Mouse (Mus musculus): Measurements from ENCODE around the gene Zfr. TPM values are rescaled to one million over a fixed set of nuclear protein-coding genes. Genes with fewer than 3 reads are reported as not detected.
"Not testable (repeated sequence)": the region's sequence is repeated elsewhere in the genome, so short reads cannot be mapped to it uniquely, and the experiment has no call there.

Zfr gene
- polyA plus RNA-seq, 1 experiment from 2014 or later: 165 TPM

GRCm38 (mm10) chr15:12097344-12097743, 20.3 kb upstream of the Zfr start:
- ATAC-seq (ENCODE audit: low FRiP score) (no peak), DNase-seq (ENCODE audit: low spot score) (no peak)
- Histone ChIP-seq H3K9me3 (ENCODE audit: control insufficient read depth, low read length) (peaks cover 2% of the 10 kb centered on the region; the same call in 1 of the 2 replicates), H3K4me2 (replicated peaks; ENCODE audit: low read depth, low read length) (no peak overlapping the region), H3K4me3 (ENCODE audit: low read depth, low read length) (no peak overlapping the region), H3K27ac (ENCODE audit: low read depth, low read length) (no peak overlapping the region), H3K27me3 (ENCODE audit: control insufficient read depth, insufficient read depth, low read length) (no peaks in the 10 kb centered on the region), H3K36me3 (ENCODE audit: control insufficient read depth, insufficient read depth, low read length) (no peaks in the 10 kb centered on the region), H3K9ac (ENCODE audit: low read depth, low read length) (no peak overlapping the region), H3K4me1 (replicated peaks; ENCODE audit: control insufficient read depth, insufficient read depth, low read length) (no peaks in the 10 kb centered on the region)
- WGBS: 92% methylated on average over 5 of the region's 5 CpGs

- Histone ChIP-seq H3K36me3 (ENCODE audit: control insufficient read depth, insufficient read depth, low read length) (no peaks in the 10 kb centered on the region), H3K27ac (ENCODE audit: low read depth, low read length) (no peak overlapping the region), H3K4me2 (replicated peaks; ENCODE audit: low read depth, low read length) (no peak overlapping the region), H3K9ac (ENCODE audit: low read depth, low read length) (no peak overlapping the region), H3K4me3 (ENCODE audit: low read depth, low read length) (no peak overlapping the region), H3K27me3 (ENCODE audit: control insufficient read depth, insufficient read depth, low read length) (no peaks in the 10 kb centered on the region), H3K9me3 (ENCODE audit: control insufficient read depth, low read length) (peaks cover 2% of the 10 kb centered on the region; the same call in 1 of the 2 replicates), H3K4me1 (replicated peaks; ENCODE audit: control insufficient read depth, insufficient read depth, low read length) (no peaks in the 10 kb centered on the region)
- no peak for DNase-seq (ENCODE audit: low spot score)
- ATAC-seq (ENCODE audit: low FRiP score): no peak
- 87% methylated on average over 5 of the region's 5 CpGs for WGBS
Measured at GRCm38 (mm10) chr15:12100912-12101311, 16.7 kb upstream of the Zfr start.

GRCm38 (mm10) chr15:12103763-12104162, 13.9 kb upstream of the Zfr start:
- no peak overlapping the region for H3K27ac ChIP-seq (ENCODE audit: low read depth, low read length)
- no peaks in the 10 kb centered on the region for H3K9me3 ChIP-seq (ENCODE audit: control insufficient read depth, low read length)
- no peaks in the 10 kb centered on the region for H3K36me3 ChIP-seq (ENCODE audit: control insufficient read depth, insufficient read depth, low read length)
- H3K27me3 ChIP-seq (ENCODE audit: control insufficient read depth, insufficient read depth, low read length): no peaks in the 10 kb centered on the region
- DNase-seq (ENCODE audit: low spot score): no peak
- H3K9ac ChIP-seq (ENCODE audit: low read depth, low read length): no peak overlapping the region
- no peak overlapping the region for H3K4me3 ChIP-seq (ENCODE audit: low read depth, low read length)
- H3K4me2 ChIP-seq (replicated peaks; ENCODE audit: low read depth, low read length): no peak overlapping the region
- no peak for ATAC-seq (ENCODE audit: low FRiP score)
- no peaks in the 10 kb centered on the region for H3K4me1 ChIP-seq (replicated peaks; ENCODE audit: control insufficient read depth, insufficient read depth, low read length)
- WGBS: 80% methylated on average over 3 of the region's 3 CpGs

- no peak overlapping the region for H3K4me3 ChIP-seq (ENCODE audit: low read depth, low read length)
- H3K27me3 ChIP-seq (ENCODE audit: control insufficient read depth, insufficient read depth, low read length): no peaks in the 10 kb centered on the region
- DNase-seq (ENCODE audit: low spot score) (no peak), ATAC-seq (ENCODE audit: low FRiP score) (no peak)
- H3K27ac ChIP-seq (ENCODE audit: low read depth, low read length): no peak overlapping the region
- H3K4me1 ChIP-seq (replicated peaks; ENCODE audit: control insufficient read depth, insufficient read depth, low read length): no peaks in the 10 kb centered on the region
- no peak overlapping the region for H3K9ac ChIP-seq (ENCODE audit: low read depth, low read length)
- H3K9me3 ChIP-seq (ENCODE audit: control insufficient read depth, low read length): no peaks in the 10 kb centered on the region
- H3K36me3 ChIP-seq (ENCODE audit: control insufficient read depth, insufficient read depth, low read length): no peaks in the 10 kb centered on the region
- 87% methylated on average over 2 of the region's 2 CpGs for WGBS
- no peak overlapping the region for H3K4me2 ChIP-seq (replicated peaks; ENCODE audit: low read depth, low read length)
Measured at GRCm38 (mm10) chr15:12104827-12105226, 12.8 kb upstream of the Zfr start.

GRCm38 (mm10) chr15:12106430-12106829, 11.2 kb upstream of the Zfr start:
- WGBS: 93% methylated on average over 12 of the region's 12 CpGs
- H3K4me3 ChIP-seq (ENCODE audit: low read depth, low read length): no peak overlapping the region
- H3K36me3 ChIP-seq (ENCODE audit: control insufficient read depth, insufficient read depth, low read length): no peaks in the 10 kb centered on the region
- H3K9ac ChIP-seq (ENCODE audit: low read depth, low read length): no peak overlapping the region
- H3K4me1 ChIP-seq (replicated peaks; ENCODE audit: control insufficient read depth, insufficient read depth, low read length): no peaks in the 10 kb centered on the region
- no peak overlapping the region for H3K27ac ChIP-seq (ENCODE audit: low read depth, low read length)
- no peak overlapping the region for H3K4me2 ChIP-seq (replicated peaks; ENCODE audit: low read depth, low read length)
- H3K27me3 ChIP-seq (ENCODE audit: control insufficient read depth, insufficient read depth, low read length): no peaks in the 10 kb centered on the region
- DNase-seq (ENCODE audit: low spot score): no peak
- no peaks in the 10 kb centered on the region for H3K9me3 ChIP-seq (ENCODE audit: control insufficient read depth, low read length)
- ATAC-seq (ENCODE audit: low FRiP score): no peak

GRCm38 (mm10) chr15:12108200-12108599, 9.4 kb upstream of the Zfr start:
- H3K9me3 ChIP-seq (ENCODE audit: control insufficient read depth, low read length): no peaks in the 10 kb centered on the region
- no peaks in the 10 kb centered on the region for H3K27me3 ChIP-seq (ENCODE audit: control insufficient read depth, insufficient read depth, low read length)
- DNase-seq (ENCODE audit: low spot score) (no peak), ATAC-seq (ENCODE audit: low FRiP score) (no peak)
- WGBS: 81% methylated on average over 4 of the region's 4 CpGs
- H3K4me1 ChIP-seq (replicated peaks; ENCODE audit: control insufficient read depth, insufficient read depth, low read length): no peaks in the 10 kb centered on the region
- no peak overlapping the region for H3K27ac ChIP-seq (ENCODE audit: low read depth, low read length)
- no peak overlapping the region for H3K4me3 ChIP-seq (ENCODE audit: low read depth, low read length)
- no peaks in the 10 kb centered on the region for H3K36me3 ChIP-seq (ENCODE audit: control insufficient read depth, insufficient read depth, low read length)
- H3K9ac ChIP-seq (ENCODE audit: low read depth, low read length): no peak overlapping the region
- H3K4me2 ChIP-seq (replicated peaks; ENCODE audit: low read depth, low read length): no peak overlapping the region

- not testable (repeated sequence) for H3K4me1 ChIP-seq (replicated peaks; ENCODE audit: control insufficient read depth, insufficient read depth, low read length); ATAC-seq (ENCODE audit: low FRiP score); H3K36me3 ChIP-seq (ENCODE audit: control insufficient read depth, insufficient read depth, low read length); H3K9ac ChIP-seq (ENCODE audit: low read depth, low read length); DNase-seq (ENCODE audit: low spot score); H3K9me3 ChIP-seq (ENCODE audit: control insufficient read depth, low read length); H3K4me2 ChIP-seq (replicated peaks; ENCODE audit: low read depth, low read length); H3K27ac ChIP-seq (ENCODE audit: low read depth, low read length); H3K27me3 ChIP-seq (ENCODE audit: control insufficient read depth, insufficient read depth, low read length); H3K4me3 ChIP-seq (ENCODE audit: low read depth, low read length)
- 94% methylated on average over 3 of the region's 3 CpGs for WGBS
Measured at GRCm38 (mm10) chr15:12108922-12109321, 8.7 kb upstream of the Zfr start.

- Histone ChIP-seq H3K9me3 (ENCODE audit: control insufficient read depth, low read length) (no peaks in the 10 kb centered on the region), H3K27me3 (ENCODE audit: control insufficient read depth, insufficient read depth, low read length) (no peaks in the 10 kb centered on the region), H3K4me3 (ENCODE audit: low read depth, low read length) (no peak overlapping the region), H3K4me2 (replicated peaks; ENCODE audit: low read depth, low read length) (no peak overlapping the region), H3K27ac (ENCODE audit: low read depth, low read length) (no peak overlapping the region), H3K9ac (ENCODE audit: low read depth, low read length) (no peak overlapping the region), H3K4me1 (replicated peaks; ENCODE audit: control insufficient read depth, insufficient read depth, low read length) (no peaks in the 10 kb centered on the region), H3K36me3 (ENCODE audit: control insufficient read depth, insufficient read depth, low read length) (no peaks in the 10 kb centered on the region)
- DNase-seq (ENCODE audit: low spot score) (no peak), ATAC-seq (ENCODE audit: low FRiP score) (no peak)
- 77% methylated on average over 7 of the region's 7 CpGs for WGBS
Measured at GRCm38 (mm10) chr15:12111232-12111631, 6.4 kb upstream of the Zfr start.

GRCm38 (mm10) chr15:12113411-12113810, 4.2 kb upstream of the Zfr start:
- no peak for ATAC-seq (ENCODE audit: low FRiP score)
- Histone ChIP-seq H3K36me3 (ENCODE audit: control insufficient read depth, insufficient read depth, low read length) (no peaks in the 10 kb centered on the region), H3K4me2 (replicated peaks; ENCODE audit: low read depth, low read length) (no peak overlapping the region), H3K27ac (ENCODE audit: low read depth, low read length) (no peak overlapping the region), H3K4me3 (ENCODE audit: low read depth, low read length) (no peak overlapping the region), H3K4me1 (replicated peaks; ENCODE audit: control insufficient read depth, insufficient read depth, low read length) (0 out of 2 replicates have a peak, but pooled peaks cover 2% of the 10 kb centered on the region), H3K9me3 (ENCODE audit: control insufficient read depth, low read length) (no peaks in the 10 kb centered on the region), H3K27me3 (ENCODE audit: control insufficient read depth, insufficient read depth, low read length) (no peaks in the 10 kb centered on the region), H3K9ac (ENCODE audit: low read depth, low read length) (no peak overlapping the region)
- WGBS: 73% methylated on average over 2 of the region's 2 CpGs
- no peak for DNase-seq (ENCODE audit: low spot score)
